Mouse (Mus musculus) large intestine, adult 2 months (tissue): ENCODE results near the gene Klhdc1. TPM values are rescaled to one million over a fixed set of nuclear protein-coding genes. Genes with fewer than 3 reads are reported as not detected.
A peak's percentile ranks its signal among the peaks of the same experiment; 100 is the strongest.

ENCODE experiments used
- DNase-seq: peaks from one replicate; pipeline ENCODE4 v3.0.0-alpha.2; 2012; ENCODE audit warnings: low read depth, low spot score
- WGBS: fragments of 180-500 bp; shearing (Covaris S2); methylation state at CpG from one replicate; pipeline ENCODE4 v1.1.7; 2018; 5-methylcytosine and 5-hydroxymethylcytosine counted together
- polyA plus RNA-seq: library from polyadenylated mRNA; depleted of rRNA; stranded (reverse); fragments of >200 nt; gene quantifications from 2 replicates; pipeline ENCODE4 v1.2.3, GENCODE M21; 2012

Klhdc1 gene
- polyA plus RNA-seq, 1 experiment = 0.41 TPM

DNA sequence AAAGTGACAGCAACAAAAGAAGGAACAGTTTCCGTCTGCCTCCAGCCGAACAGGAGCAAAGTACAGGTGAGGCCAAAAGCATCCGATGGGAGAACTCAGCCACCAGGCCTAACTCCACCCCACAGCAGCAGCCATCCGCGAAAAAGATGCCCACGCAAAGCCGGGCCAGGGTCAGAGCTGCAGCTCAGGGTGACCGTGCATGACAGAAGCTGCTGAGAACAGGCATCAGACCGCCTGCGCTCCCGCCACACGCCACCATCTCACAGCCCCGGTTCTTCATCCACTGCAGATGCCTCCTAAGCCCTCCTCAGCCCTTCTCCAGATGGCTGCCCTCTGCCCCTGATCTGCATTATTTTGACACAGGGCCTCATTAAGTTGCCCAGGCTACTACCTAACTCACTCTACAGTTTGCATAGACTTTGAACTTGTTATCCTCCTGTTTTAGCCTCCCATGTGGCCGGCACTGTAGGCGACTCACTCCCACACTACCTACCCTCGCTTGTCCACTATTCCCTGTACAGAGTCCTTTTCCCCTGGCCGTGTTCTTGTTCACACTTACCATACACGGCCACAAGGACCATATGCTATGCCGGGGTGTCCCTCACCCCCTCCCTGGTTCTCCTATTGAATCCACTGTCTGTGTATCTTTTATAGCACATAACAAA, 20.2 kb upstream of the Klhdc1 start:
- WGBS = 87% methylated on average over 19 of the region's 19 CpGs
- no peak for DNase-seq

DNA sequence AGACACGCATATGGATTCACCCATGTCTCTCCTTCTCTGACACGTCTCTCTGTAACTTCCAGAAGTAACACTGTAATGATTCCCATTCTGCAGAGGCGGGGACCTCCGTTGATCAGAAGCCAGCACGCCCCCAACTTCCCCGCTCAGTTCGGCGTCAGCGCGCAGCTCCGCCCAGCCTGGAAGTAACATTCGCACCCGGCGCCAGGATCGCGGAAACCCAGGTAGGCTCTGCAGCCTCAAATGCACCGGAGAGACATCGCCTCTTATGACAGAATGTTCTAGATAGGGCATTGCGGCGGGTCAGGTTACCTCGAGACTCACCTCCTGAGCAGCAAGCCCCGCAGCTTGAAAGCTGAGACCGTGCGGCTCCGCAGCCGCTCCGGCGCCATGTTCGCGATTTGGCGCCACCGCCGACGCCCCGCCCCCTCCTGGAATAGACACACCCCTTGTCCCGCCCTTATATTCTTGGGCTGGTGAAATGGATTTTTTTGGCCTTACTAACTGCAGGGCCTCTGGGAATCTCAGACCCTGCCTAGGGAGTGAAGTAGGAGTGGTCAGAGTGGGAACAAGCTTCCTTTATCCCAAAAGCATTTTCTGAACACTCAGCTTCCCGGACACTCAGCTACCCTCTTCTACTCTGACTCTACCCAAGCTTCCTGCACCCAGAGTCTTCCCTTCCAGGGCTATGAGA, 13.1 kb upstream of the Klhdc1 start, which contains the start of gene Pole2:
Gene Pole2 (minus strand): TSS at position 420 of the 691 bp plus-strand sequence.
- under 1% methylated on average over 37 of the region's 37 CpGs for WGBS

DNA sequence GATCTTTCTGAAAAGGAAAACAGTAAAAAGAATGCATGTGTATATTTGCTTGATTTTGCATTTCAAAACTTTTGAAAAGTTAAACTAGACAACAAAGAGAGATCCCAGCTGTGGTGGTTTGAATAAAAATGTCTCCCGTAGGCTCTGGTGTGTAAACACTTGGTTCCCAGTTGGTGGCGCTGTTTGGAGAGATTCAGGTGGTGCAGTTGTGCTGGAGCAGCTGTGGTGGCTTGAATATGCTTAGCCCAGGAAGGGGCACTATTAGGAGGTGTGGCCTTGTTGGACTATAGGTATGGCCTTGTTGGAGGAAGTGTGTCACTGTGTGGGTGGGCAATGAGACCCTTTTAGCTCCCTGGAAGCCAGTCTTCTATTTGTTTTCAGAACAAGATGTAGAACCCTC, 11.7 kb upstream of the Klhdc1 start:
- no peak for DNase-seq
- WGBS = 67% methylated on average over 2 of the region's 2 CpGs

More for the DNA sequence above, 13.1 kb upstream of the Klhdc1 start, which contains the start of gene Pole2:
- DNase-seq = peak; percentile 44

DNA sequence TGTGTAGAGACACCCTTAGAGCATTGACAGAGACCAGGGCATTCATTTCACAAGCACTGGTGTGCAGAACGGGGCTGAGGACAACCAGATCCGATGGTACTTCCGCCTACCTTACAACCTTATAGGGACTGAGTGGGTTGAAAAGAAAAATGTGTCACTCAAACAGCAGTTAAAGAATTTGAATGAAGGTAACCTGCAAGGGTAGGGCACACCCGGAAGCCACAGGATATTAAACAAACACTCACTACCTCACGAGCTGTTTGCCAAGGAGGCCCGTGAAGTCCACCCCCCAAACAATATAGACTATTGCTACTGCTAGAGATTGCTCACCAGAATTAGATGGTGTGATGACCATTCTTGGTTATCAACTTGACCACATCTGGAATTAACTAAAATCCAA, 5.2 kb upstream of the Klhdc1 start:
- DNase-seq = no peak
- WGBS = 39% methylated on average over 6 of the region's 6 CpGs

DNA sequence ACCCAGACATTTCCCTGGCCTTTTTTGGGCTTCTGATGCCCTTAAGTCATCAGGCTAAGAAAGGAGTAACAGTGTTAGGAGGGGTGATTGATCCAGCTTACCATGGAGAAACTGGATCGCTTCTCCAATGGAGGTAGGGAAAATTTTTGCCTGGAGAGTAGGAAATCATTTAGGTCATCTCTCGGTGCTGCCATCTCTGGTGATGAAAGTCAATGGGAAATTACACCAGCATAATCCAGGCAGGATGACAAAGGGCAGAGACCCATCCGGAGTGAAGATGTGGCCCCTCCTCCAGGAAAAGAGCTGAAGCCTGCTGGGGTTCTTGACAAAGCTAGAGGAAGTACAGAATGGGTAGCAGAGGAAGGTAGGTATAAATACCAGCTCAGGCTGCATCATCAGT, 2.7 kb upstream of the Klhdc1 start:
- DNase-seq = no peak
- 27% methylated on average over 3 of the region's 3 CpGs for WGBS

DNA sequence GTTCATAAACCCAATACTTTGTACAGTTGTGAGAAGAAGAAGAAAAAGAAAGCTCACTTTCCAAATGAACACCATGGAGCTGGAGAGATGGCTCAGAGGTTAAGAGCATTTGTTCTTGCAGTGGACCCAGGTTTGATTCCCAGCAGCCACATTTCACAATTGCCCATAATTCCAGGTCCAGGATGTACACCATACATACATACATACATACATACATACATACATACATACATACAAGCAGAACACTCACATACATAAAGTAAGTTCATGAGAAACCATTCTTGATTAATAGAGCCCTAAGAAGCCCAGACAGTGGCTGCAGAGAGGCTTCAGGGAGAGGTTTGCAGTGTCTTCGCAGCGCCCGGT, 412 bp downstream of the Klhdc1 start:
- no peak for DNase-seq
- WGBS = 0% methylated on average over 3 of the region's 3 CpGs

DNA sequence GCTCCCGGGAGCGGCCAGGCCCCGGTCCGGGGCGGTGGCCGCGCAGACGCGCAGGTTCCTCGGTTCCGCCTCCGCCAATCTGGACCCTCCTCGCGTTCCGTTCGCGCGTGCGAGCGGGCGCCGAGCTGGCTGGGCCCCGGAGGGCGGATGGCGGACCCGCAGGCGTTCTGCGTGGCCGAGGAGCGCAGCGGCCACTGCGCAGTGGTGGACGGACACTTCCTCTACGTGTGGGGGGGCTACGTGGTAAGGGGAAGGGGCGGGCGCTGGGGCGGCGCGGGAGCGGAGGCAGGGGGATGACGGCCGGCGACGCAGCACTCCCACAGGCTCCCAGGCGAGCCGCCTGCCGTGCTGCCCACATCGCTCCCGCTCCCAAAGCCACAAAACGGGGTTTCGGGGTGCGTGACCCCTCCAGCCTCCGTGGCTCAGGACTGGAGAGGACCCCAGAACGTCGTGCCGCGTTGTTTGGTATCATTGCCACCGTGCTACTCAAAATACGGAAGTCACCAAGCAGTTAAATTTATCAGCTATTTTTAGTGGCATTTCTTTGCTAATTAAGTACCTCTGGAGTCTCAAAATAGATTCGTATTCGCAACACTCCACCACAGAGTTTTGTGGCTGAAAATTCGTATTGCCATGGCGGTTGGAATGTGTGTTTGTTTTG, 925 bp downstream of the Klhdc1 start:
- DNase-seq = no peak
- under 1% methylated on average over 64 of the region's 64 CpGs for WGBS

DNA sequence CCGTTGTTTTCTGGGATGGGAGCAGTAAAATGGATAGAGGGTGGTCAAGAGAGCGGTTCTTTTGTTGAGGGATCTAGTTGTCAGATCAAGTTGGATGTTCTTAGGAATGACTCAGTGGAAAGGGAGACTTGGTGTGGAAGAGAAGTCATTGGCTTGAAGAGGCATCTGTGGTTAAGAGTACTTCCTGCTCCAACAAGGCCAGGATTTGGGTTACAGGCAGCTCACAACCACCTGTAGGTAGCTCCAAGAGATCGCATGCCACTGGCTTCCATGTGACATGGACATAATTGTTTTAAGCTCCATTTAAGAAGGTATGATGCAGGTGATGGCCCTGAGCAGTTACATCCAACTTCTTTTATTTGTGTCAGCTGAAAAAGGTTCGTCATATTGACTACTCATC, 8.8 kb downstream of the Klhdc1 start:
- DNase-seq = no peak
- WGBS = 90% methylated on average over 4 of the region's 4 CpGs

DNA sequence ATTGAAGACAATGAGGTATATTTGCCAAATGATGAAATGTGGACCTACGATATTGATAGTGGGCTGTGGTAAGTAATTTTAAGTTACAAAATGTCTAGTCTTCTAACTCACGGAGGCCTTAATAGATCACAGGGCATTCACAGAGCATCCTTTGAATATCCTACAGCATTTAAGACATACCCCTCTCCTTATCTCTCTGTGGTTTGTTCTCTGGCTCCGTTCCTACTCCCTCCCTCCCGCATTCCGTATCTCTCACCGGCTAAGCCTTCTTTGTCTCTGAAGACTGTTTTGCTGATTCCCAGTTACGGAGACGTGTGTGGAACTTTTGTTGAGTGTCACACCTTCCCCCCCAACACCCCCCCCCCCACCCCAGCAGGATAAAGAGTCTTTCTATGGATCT, 9.8 kb downstream of the Klhdc1 start:
- WGBS = 93% methylated on average over 8 of the region's 8 CpGs
- no peak for DNase-seq

DNA sequence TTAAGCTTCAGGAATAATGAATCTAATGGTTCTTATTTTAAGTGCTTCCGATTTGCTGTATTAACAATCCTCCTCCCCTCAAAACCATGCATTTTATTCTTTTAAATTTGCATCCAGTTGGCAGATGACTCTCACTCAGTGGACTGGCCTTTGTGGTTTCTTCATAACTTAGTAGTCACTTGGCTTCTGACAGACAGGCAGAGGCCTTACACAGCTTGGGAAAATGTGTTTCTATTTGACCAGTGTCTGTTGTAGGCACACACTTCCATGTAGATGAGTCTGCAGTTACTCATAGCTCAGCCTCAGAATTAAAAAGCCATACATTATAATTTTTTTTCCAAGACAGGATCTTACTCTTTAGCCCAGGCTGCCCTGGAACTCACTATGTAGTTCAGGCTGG, 12.8 kb downstream of the Klhdc1 start:
- DNase-seq = no peak
- WGBS = 100% methylated on average over 1 of the region's 1 CpGs

DNA sequence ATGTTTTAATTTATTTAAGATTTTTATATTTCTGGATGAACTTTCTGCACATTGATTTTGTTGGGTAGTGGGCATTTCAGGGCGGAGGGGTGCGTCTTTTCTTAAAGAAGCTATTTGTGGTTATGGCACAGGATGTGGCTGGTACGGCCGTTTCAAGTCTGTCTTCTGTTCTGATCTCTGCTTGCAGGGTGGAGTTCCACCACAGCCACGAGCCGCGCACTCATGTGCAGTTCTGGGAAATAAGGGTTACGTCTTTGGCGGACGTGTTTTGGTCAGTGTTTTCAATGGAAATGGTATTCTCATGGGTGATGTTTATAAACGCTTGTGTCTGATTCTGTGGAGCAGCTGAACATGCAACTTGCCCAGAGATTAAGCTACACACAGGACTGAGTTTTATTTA, 16.9 kb downstream of the Klhdc1 start:
- 75% methylated on average over 11 of the region's 11 CpGs for WGBS
- DNase-seq = no peak

DNA sequence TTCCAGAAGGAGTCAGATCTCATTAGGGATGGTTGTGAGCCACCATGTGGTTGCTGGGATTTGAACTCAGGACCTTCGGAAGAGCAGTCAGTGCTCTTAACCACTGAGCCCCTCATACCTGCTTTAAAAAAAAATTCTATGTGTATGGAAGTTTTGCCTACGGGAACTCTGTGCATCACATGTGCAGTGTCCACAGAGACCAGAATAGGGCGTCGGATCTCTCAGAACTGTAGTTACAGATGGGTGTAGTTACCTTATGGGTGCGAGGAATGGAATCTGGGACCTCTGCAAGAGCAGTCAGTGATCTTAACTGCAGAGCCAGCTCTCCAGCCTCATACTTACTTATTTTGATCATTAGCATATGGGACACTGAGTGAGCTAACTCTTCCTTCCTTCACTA, 21.3 kb downstream of the Klhdc1 start:
- DNase-seq = no peak
- WGBS = 95% methylated on average over 5 of the region's 5 CpGs

DNA sequence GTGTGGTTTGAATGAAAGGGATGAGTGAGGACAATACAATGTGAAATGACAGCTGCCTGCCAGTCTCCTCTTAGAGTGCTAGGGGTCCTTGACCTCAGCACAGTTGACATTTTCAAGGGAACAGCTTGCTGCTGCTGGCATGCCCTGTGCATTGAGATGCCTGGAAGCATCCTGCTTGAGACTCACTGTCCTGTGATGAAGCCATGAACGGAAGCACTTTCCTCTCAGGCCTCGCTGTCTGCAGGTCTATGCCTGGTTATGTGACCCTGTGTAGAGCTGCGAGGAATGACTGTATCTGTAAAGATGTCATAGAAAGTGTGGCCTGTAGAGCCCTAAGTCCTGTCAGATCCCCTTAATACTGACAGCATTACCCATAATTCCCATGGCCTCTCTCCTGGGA, 24.1 kb downstream of the Klhdc1 start:
- no peak for DNase-seq
- 88% methylated on average over 3 of the region's 3 CpGs for WGBS

DNA sequence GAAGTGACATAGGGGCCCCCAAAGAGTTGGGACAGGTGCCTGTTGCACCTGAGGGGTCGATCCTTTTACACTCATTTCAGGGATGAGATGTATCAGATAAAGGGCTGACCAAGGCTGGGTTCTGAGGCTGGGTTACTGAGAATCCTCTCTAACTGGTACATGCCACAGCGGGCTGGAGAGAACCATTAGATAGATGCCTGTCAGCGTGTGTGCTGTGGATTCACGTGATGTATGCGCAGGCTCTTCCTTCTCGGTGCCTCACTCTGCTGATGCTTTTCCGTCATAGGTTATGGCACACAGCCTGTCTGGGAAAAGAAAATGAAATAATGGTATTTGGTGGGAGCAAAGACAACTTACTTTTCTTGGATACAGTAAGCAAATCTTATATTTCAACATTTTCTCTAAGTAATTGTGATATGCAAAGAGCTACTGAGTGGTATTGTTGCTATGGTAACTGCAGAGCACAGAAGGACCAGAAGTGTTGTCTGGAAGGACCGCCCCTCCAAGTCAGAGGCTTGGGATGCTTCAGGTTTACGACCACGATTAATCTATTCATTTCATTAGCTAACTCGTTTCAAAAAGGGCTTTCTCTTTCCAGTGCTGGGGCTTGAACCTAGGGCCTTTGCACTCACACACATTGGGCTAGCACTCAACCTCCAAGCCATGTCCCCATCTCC, 27.1 kb downstream of the Klhdc1 start:
- DNase-seq = no peak
- 81% methylated on average over 11 of the region's 11 CpGs for WGBS

DNA sequence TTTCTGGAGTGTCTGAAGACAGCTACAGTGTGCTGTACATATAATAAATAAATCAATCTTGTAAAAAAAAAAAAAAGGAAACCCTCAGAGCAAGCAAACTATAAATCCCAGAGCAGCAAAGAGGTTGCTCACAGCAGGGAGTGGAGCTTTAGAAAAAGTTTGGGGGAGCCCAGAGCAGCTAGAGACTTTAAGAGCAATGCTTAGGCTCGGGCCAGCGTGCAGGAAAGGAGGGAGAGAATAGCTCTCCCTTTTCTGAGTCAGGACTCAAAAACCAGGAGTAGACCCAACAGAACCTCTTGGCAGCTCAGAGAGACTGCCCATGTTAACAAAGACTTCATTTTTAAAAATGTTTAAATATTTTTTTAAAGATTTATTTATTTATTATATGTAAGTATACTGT, 28.0 kb downstream of the Klhdc1 start:
- 92% methylated on average over 2 of the region's 2 CpGs for WGBS
- no peak for DNase-seq

DNA sequence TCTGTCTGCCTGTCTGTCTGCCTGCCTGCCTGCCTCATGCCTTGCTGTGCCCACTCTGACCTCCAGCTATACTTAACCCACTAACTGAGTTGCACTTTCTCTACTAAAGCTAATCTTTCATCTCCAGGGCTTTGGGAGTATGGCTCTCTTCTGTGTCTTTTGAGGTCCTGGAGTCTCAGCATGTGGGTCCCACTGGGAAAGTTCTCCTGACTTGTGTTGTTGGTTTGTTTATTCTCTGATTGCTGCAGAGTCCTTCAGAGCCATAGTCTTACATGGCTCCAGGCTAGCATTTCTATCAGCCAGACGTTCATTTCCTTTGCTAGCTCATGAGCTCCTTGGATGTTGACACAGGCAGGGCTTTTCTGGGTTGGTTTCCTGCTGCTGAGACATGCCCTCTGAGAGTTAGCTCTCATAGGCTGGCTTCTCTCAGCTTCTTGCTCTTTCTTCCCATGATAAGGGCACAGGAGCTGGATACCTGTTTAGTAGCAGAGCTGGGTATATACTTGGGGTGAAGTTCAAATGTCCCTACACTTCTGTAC, 39.0 kb downstream of the Klhdc1 start:
- DNase-seq = no peak
- 18% methylated on average over 1 of the region's 1 CpGs for WGBS

DNA sequence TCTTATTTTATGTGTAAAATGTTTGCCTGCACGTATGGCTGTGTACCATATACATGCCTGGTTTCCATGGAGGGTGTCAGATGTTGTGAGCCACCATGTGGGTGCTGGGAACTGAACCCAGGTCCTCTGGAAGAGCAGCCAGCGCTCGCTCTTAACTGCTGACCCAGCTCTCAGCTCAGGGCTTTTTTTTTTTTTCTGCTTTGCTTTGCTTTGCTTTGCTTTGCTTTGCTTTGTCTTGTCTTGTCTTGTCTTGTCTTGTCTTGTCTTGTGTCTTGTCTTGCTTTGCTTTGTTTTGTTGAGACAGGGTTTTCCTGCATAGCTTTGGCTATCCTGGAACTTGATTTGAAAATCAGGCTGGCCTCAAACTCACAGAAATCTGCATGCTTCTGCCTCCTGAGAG, 39.9 kb downstream of the Klhdc1 start:
- 98% methylated on average over 3 of the region's 3 CpGs for WGBS
- DNase-seq = no peak

DNA sequence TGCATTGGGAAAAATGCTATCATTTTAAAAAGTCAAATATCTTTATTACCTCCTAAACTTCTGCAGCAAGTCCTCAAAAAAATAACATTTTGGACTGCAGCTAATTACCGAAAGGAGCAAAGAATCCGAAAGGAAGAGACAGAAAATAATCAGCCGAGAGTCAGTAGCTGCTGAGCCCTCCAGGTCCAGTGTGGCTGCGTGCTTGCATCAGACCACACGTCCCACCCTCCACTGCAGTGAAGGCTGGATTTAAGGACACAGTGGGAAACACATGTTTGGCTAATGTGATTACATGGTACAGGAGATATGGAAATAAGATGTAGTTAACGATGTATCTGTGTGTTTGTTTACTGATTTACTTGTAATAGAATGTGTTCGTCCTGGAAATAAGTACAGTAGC, 42.2 kb downstream of the Klhdc1 start:
- DNase-seq = no peak
- WGBS = 88% methylated on average over 7 of the region's 7 CpGs

DNA sequence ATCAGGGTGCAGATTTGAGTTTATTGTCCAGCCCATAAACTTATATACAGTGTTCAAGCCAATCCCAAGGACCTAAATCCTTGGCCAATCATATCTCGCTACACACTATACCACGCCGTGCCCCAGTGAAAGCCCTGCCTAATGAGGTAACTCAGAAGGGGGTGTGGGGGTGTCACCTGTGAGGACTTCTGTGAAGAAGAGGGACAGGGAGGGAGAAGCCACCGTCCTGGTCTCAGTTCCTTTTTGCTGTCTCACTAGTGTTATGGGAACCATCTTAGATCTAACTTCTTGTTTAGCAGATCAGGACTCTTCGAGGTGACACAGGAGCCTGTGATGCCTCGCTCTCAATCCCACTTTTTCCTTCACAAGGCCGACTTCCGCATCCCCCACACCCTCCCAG, 46.6 kb downstream of the Klhdc1 start:
- no peak for DNase-seq
- WGBS = 83% methylated on average over 8 of the region's 8 CpGs

DNA sequence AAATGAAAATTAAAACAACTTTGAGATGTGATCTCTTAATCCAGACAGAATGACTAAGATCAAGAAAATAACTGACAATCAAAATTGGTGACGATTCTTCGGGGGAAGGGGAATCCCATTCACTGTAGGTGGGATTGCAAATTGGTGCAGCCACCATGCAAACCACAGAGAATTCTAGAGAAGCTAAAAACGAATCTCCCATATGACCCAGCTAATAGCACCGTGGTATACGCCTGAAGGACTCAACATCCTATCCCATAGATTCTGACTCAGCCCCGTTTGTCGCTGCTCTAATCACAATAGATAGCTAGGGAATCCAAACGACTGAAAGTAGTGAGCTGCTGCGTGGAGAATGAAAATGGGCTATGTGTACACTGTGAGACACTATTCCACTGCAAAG, 47.7 kb downstream of the Klhdc1 start:
- no peak for DNase-seq
- WGBS = 78% methylated on average over 9 of the region's 9 CpGs
